Mouse (Mus musculus): ENCODE results near the gene Ror2.

DNA sequence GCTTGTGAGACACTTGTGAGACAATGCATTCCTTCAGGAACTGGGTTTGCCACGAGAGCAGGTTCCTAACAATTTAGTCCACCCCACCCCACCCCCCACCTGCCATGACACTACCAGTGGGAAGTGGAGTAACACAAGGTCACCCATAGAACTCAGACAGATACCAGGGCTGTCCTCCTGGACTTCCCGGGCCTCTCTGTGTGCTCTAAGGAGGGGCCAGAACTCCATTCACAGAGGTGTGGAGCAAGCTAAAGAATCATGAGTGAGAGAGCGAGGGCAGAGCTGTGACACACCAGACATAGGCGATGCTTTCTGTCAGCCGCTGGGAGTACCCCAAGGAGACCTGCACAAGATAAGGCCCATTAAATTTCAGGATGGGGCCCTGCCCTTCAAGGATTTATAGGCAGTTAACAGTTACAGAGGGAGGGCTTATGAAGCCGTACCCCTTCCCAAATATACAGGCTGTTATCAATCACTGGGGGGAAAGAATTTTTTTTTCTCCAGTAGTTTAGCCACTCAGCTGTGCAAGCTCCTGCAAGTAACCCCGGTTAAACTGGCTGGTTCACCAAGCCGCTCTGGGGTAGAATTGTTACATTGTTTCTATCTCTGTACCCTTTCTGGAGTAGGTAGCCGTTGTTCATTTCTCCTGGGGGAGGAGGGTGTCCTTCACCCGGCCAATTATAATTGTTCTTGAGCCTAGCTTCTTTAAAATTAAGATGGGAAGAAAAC, 109.1 kb downstream of the Ror2 start:
- TF ChIP-seq MAFK (IDR thresholded peaks at IDR 0.05; ENCODE audit: insufficient read depth, low read depth, low read length) (no peak), ZC3H11A (IDR thresholded peaks at IDR 0.05; ENCODE audit: borderline replicate concordance, low read depth, low read length) (no peak), ZNF384 (IDR thresholded peaks at IDR 0.05; ENCODE audit: low read depth, low read length) (no peak), HCFC1 (IDR thresholded peaks at IDR 0.05; ENCODE audit: borderline replicate concordance, insufficient read depth, low read length) (no peak), CHD2 (IDR thresholded peaks at IDR 0.05; ENCODE audit: low read depth, low read length) (no peak)

Measured in ES-E14 (cell line).